Mouse (Mus musculus) kidney, postnatal 36 days (tissue): ENCODE measurements around the gene Heca.
"Not testable (repeated sequence)": the region's sequence is repeated elsewhere in the genome, so short reads cannot be mapped to it uniquely, and the experiment has no call there.

Experiments
- DNase-seq, 2 experiments: peaks; one replicate each; pipeline ENCODE4 v3.0.0; 2021 to 2022; ENCODE audit warnings: mixed read lengths in 2 of 2

The Heca gene

DNA sequence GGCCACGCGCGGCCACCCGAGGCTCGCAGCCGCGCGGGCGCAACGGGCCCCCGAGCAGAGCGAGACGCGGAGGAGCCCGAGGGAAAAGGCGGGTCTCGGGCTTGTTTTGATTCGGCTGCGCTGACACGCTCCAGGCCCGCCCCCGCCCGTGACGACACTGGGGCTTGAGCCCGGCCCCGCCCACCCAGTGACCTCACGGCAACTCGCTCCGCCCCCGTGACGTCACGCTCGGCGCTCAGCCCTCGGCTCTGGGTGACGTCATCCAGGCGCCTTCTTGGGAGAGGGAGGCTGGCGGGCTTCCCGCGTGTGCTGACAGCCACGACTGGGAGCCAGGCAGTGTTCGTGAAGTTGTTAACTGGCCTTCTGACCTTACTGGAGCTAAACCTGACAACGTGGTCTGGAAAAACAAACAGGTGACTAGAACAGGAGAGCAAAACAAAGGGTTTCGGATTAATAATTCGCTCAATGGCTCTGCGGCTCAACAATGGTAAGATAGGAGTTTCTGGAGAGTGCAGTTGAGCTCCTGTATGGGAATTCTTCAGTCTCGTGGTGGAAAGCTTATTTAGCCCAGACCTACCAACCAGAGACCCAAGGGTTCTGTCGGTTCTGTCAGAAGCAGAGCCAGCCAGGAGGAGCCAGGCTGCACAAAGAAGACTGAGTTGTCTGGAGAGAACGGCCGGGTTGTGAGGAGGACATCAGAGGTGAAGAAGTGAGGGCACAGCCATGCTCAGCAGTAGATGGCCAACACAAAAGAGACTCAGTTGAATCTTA is at the start of gene Heca:
TSS of gene Heca (minus strand) at position 108 of the 771 bp plus-strand sequence.
- peak; percentile 91 to 96 for DNase-seq

DNA sequence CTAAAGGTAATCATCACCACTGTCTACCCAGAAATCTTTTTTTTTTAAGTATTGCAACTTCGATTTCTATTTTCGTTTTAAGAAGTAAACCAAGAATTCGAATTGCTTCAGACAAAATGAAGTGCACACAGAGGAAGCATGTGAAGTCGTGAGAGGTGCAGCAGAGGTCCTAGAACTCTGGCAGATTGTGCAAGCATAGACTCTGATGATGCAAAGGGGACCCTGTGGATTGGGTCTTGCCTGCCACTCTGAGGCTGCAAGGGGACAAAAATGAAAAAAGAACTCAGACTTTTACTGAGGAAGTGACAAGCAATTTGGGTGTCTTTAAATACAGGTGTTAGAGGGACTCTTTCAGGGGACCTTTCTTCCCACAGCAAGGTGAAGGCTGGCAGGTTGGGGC is 42.7 kb upstream of the Heca start:
- no peak for DNase-seq

GRCm38 (mm10) chr10:17989136-17989535 is 41.3 kb upstream of the Heca start:
- DNase-seq = no peak

DNA sequence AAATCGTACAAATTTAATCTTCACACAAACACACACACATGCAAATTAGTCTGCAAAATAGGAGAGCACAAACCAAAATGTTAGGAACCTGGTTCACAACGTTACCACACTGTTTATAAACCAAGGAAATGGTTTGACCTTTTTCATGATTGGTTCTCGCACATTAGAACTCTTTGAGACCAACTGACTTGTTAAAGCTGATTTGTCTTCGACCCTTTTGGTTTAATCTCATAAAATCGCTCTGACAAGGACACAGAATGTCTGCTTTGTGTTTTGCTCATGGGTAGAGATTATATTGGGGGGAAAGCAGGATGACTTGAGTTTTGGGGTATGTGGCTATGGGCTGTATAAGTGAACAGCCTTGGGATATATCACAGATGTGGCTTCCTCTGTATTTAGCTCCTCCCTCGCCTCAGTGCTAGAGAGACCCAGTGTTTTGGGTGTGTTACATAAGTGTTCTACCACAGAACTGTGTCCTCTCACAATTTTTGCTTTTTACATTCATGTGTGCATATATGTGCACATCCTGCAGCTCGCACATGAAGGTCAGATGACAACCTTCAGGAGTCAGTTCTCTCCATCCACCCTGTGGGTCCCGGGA is 40.1 kb upstream of the Heca start:
- DNase-seq = no peak

- DNase-seq = peak; percentile 17 to 68
Measured at GRCm38 (mm10) chr10:17983313-17983712, 35.4 kb upstream of the Heca start.

GRCm38 (mm10) chr10:17966090-17966489 is 18.2 kb upstream of the Heca start:
- DNase-seq = no peak

GRCm38 (mm10) chr10:17950761-17951160 is 2.9 kb upstream of the Heca start:
- no peak for DNase-seq

DNA sequence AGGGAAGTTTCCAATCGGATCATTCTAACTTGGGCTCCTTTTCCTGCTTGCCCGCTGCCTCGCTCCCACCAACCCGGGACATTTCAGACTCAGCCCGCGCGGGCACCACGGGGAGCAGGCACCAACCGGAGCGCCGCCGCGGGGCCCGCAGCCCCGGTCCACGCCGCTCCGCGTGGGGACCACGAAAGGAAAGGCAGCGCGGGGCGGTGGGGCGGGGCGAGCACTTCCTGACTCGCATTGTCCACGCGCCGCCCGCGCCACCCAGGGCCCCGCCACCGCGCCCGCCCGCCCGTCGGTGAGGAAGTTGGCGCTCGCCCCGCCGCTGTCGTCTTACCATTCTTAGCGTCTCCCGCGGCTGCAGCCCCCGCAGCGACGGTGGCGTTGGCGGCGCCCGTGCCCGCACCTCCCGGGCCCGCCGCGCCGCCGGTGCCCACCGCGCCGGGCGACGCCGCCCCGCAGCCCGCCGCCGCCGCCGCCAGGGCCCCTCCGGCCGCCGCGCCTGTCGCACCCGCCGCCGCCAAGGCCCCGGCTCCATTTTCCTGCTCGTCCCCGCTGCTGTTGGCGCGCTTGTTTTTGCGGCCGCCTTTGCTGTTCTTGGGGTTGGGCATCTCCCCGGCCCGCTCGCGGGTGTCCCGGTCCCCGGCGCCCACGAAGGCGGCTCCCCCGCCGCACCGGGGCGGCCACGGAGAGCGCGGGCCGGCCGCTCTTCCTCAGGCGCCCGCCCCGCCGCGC is 526 bp downstream of the Heca start:
- DNase-seq = peak; percentile 61 to 86

DNA sequence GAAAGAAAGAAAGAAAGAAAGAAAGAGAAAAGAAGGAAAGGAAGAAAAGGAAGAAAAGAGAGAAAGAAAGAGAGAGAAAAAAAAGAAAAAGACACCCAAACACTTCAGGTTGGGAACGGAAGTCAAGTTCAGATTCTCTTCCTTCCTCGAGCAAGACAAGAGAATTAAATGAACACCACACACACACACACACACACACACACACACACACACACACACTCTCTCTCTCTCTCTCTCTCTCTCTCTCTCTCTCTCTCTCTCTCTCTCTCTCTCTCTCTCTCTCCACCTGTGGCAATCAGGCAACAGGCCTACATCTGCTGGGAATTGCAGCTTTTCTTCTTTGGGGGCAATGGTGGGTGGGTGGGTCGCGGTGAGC is 1.1 kb downstream of the Heca start:
- peak in 1 of 2 experiments; percentile 22 for DNase-seq

DNA sequence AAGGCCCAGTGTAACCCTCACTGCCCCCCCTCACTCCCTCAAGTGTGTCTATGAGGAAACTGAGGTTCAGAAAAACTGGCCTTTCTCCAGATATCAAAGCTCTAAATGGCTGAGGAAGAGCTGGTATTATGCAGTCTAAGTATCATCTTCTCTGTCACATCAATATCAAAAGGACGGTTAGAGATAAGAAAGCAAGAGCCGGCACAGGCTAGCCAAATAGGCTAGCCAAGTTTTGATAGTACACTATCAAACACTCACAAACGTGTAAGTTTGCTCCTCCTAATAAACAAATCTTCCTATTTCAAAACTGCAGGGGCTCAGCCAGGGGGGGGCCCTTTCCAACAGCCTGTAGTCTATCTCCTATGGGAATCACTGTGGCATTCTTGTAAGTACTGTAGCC is 1.8 kb downstream of the Heca start:
- DNase-seq = no peak

DNA sequence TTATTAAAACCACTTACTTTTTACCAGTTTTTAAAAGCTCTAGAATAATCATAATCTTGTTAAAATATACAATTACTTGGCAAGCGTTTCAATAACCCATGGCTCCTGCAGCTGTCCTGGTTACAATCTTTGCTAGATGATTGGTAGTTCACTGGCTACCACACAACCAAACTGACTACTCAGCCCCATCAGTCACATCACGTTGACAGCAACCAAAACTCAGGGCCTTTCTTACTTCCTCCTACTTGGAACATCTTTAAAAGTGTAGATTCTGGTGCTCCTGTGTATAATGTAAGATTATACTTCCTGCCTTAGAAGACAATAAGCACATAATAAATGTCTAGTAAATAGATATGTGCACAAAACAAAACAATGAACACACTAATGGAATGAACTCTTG is 14.2 kb downstream of the Heca start:
- no peak for DNase-seq

- no peak for DNase-seq
Measured at GRCm38 (mm10) chr10:17932131-17932530, 15.7 kb downstream of the Heca start.

GRCm38 (mm10) chr10:17931157-17931556 is 16.7 kb downstream of the Heca start:
- no peak for DNase-seq

DNA sequence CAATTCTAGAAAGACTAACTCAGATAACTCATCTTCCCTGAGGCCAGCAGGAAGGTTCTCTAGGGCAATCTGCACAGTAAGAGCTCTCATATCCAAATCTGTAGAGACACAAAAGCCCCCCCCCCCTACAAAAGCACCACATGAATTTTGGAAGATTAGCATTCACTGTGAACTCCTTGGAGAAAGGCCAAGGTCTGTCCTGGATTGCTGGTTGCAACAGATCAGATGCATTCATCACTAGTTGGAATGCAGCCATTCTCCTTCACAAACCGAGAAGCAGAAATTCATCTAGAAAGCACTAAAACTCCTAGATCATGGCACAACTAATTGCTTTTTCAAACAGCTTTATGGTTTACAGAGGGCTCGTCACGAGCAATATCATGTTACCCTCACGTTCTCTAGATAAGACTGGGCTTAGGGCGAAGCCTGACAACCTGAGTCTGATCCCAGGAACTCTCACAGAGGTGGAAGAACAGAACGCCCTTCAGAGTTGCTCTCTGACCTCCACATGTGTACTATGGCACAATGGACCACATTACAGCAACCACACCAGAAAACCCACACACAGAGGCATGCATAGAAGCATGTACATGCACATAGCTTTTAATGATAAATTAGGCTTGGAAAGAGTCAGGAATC is 17.3 kb downstream of the Heca start:
- DNase-seq = no peak

DNA sequence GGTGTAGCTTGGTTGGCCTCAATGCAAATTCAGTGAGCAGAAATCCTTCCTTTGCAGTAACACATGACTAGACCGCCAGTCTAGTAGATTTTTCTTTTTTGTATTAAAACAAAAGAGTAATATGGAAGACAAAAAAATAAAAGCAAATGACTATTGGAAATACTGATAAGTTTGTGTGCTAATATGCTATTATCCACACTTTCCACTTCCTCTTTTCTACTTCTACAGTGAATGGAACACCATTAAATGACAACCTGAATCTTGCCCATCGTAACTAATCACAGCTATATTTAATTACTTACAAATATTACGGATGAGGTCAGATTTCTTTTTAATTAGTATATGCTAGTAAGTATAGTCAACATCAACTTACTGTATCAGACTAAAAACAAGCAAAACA is 22.7 kb downstream of the Heca start:
- DNase-seq = no peak

DNA sequence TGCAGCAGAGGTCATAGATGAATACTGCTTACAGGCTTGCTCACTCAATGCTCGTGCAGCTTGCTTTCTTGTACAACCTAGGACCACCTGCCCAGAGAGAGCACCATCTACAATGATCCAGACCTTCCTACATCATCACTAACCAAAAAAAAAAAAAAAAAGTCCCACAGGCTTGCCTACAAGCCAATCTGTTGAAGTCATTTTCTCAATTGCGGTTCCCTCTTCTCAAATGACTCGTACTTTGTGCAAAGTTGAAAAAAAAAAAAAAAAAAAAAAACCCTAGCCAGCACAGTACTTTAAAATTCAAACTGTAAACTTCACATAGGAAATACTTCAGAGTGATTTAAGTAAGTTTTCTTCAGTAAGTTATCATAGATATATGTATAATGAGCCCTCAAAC is 23.7 kb downstream of the Heca start:
- DNase-seq = no peak

GRCm38 (mm10) chr10:17921381-17921780 is 26.5 kb downstream of the Heca start:
- no peak for DNase-seq

DNA sequence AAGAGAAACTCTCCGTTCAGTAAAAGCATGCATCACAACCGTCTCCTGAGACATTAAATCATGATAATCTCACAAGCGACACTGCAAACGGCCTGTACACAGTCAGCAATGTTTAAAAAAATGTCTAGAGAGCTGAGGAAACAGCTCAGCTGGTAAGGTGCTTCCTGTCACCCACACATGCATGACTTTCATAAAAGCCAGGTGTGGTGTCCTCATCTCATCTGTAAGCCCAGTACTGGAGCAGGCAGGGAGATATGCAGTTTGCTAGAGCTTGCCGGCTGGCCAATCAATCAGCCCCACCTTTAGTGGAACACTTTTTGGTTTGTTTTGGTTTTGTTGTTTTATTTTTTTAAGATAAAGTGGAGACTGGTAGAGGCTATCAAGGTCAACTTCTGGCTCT is 27.9 kb downstream of the Heca start:
- DNase-seq = no peak

DNA sequence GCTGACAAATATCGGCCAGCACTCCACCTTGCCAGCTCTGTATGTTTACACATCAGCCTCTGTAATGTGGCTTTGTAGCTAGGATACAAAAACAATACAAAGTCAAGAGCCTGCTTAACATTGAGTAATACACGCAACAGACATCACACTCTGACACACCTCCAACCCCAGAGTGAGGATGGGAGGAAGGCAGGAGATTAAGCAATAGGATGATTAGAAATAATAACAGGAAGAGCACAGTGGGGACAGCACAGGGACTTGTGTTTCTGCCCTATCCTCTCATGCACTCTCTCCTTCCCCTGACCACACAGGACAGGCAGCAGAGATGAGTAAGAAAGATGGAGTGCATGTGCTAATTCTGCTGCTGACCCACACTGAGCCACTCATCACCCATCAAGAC is 28.8 kb downstream of the Heca start:
- DNase-seq = no peak

DNA sequence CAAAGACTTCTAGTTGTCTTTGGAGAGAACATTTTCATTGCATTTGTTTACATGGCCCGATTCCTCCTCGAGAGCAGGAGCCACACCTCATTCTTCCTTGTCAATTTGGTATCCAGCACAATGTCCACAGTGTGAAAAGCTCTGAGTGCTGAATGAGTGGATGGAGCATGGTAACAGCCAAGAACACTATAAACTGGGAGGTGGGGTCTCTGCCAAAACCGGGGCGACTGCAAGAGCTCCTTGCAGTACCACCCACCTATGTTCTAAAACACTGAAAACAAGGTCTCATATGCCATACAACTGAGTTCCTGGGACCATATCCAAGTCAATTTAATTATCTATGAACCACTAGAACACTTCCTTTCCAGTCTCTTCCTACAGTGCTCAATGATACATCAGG is 39.1 kb downstream of the Heca start:
- DNase-seq = no peak

- DNase-seq = not testable (repeated sequence)
Measured at GRCm38 (mm10) chr10:17906405-17906804, 41.5 kb downstream of the Heca start.

DNA sequence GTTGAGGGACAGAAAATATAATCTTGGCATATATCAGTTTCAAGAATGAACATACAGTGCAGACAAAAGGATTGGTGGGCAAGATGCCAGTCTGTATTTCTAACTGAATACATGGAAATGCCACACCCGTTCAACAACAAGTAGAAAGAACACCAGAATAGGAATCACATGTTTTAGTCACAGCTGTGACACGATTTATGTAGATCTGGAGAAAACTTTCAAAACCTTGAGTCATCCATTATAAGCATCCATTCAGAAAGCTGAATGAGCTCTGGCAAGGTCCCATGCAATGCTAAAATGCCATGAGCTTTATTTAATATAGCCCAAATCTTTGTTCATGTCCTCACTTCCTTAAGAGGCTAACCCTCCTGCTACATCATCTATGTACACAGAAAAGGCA is 44.4 kb downstream of the Heca start:
- DNase-seq = peak in 1 of 2 experiments; percentile 7

DNA sequence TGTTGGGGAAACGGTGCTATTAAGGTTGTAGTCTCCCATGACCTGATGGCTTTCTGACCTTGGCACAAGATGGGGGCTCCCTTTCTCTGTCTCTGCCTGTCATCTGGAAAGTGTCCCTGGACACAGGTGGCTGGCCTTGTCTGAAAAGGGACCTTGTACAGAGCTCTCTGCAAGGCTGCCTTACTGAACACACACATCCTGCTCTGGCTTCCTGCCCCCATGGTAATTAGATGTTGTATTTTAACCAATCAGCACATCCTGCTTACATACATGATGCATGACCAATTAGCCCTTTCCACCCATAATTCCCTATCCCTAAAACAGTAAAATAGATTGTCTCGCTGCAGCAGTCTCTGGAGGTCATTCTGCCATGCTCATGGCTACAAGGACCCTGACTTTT is 67.1 kb downstream of the Heca start:
- peak in 1 of 2 experiments; percentile 40 for DNase-seq

DNA sequence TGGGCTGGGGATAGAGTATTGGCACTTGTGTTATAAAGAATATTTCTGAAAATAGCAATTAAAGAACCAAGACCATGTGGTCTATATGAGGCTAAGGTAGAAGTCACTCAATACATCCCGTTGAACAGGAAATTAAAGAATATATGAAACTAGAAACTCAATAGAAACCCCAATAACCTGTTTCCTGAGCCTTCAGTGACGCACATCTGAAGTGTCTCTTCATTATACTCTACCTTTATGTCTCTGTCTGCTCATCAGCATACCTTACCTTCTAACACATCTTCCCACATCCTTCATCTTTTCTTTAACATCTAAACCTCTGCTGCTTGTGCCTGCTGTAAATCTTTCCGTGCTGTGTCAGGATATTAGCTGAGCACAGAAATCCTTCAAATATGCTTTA is 67.8 kb downstream of the Heca start:
- no peak for DNase-seq
